Mouse (Mus musculus): ENCODE measurements around the gene Hrg.

DNA sequence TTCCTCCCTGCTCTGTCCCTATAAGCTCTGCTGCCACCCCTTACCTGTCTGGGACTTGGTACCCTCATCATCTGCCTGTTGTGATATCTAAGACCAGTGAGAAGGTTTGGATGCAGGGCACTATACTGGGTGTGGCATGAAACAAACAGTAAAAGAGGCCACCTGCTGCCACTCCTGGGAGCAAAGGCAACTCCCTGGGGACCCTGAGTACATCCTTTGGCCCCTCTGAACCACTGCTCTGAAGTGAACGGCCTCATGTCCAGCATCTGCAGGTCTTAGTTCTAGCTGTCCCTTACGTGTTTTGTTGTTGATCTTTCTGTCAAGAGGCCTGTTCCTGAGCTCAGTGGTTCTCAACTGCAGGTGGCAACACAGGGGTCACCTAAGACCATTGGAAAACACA is 12.3 kb upstream of the Hrg start:
- TF ChIP-seq GATA1 (IDR thresholded peaks at IDR 0.05; ENCODE audit: borderline replicate concordance, low read length) (no peak), FLI1 (IDR thresholded peaks at IDR 0.05; ENCODE audit: low read length) (no peak)

All from megakaryocyte, embryonic 14.5 days (primary cell).